Mouse (Mus musculus): ENCODE results near the gene Btbd35f19. TPM values are rescaled to one million over a fixed set of nuclear protein-coding genes. Genes with fewer than 3 reads are reported as not detected.
"Not testable (repeated sequence)": the region's sequence is repeated elsewhere in the genome, so short reads cannot be mapped to it uniquely, and the experiment has no call there.

Btbd35f19 gene
- polyA plus RNA-seq (2012; rRNA removed), result not detected in 2 replicates

- H3K36me3 ChIP-seq (ENCODE audit: control insufficient read depth, insufficient read depth, low read length); H3K27me3 ChIP-seq (replicated peaks; ENCODE audit: control insufficient read depth, insufficient read depth, low read length); H3K4me1 ChIP-seq (ENCODE audit: control insufficient read depth, insufficient read depth, low read length); H3K4me3 ChIP-seq (ENCODE audit: insufficient read depth, low read depth, low read length); DNase-seq; H3K27ac ChIP-seq (ENCODE audit: insufficient read depth, low read depth, low read length): not testable (repeated sequence)
- no CpG with 5 or more reads among the region's 4 CpGs for WGBS
These were observed at the start of gene Btbd35f19 for GRCm38 (mm10) chrX:31383818-31384217. Gene Btbd35f19, minus strand, starts transcription at chrX:31383918.

- H3K27ac ChIP-seq (ENCODE audit: insufficient read depth, low read depth, low read length); H3K27me3 ChIP-seq (replicated peaks; ENCODE audit: control insufficient read depth, insufficient read depth, low read length); H3K36me3 ChIP-seq (ENCODE audit: control insufficient read depth, insufficient read depth, low read length); DNase-seq; H3K4me3 ChIP-seq (ENCODE audit: insufficient read depth, low read depth, low read length); H3K4me1 ChIP-seq (ENCODE audit: control insufficient read depth, insufficient read depth, low read length): not testable (repeated sequence)
- 93% methylated on average over 2 of the region's 4 CpGs for WGBS
These were observed 41.8 kb downstream of the Btbd35f19 start for GRCm38 (mm10) chrX:31341924-31342323.

DNA sequence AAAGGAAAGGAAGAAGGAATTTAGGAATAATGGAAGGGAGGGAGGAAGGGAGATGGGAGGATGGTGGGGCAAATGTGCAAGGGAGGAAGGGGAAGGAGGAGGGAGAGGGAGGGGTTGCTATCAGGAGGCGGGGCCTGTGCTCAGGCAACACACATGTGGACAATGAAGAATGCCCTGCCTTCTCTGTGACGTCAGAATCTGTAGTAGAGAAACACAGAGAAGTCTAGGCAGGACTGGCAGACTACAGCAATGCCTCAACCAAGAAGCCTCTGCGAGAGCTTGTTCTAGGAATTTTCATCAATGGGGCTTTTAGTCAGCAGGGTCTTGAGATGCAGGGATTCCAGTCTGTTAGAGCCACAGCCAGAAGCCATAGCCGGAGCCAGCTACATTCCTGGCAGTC, 47.6 kb downstream of the Btbd35f19 start, which contains the start of gene Btbd35f26:
Gene Btbd35f26, plus strand, starts transcription at position 301 of the 400 bp plus-strand sequence.
- not testable (repeated sequence) for H3K4me3 ChIP-seq (ENCODE audit: insufficient read depth, low read depth, low read length); H3K4me1 ChIP-seq (ENCODE audit: control insufficient read depth, insufficient read depth, low read length); DNase-seq; H3K27me3 ChIP-seq (replicated peaks; ENCODE audit: control insufficient read depth, insufficient read depth, low read length); H3K27ac ChIP-seq (ENCODE audit: insufficient read depth, low read depth, low read length); H3K36me3 ChIP-seq (ENCODE audit: control insufficient read depth, insufficient read depth, low read length)
- no CpG with 5 or more reads among the region's 4 CpGs for WGBS

Other genes with a start within 250 kb of the Btbd35f19 start
- gene Spin2f, start 130.0 kb downstream of the Btbd35f19 start, polyA plus RNA-seq (2012; rRNA removed), result not detected in 2 replicates
- gene Btbd35f26, start 47.5 kb downstream of the Btbd35f19 start, polyA plus RNA-seq (2012; rRNA removed), result not detected in 2 replicates
- not detected in 2 replicates for gene Gm21883, start 190.4 kb upstream of the Btbd35f19 start, polyA plus RNA-seq (2012; rRNA removed)
- gene Spin2e, start 235.0 kb upstream of the Btbd35f19 start, polyA plus RNA-seq (2012; rRNA removed), result not detected in 2 replicates

Measured in kidney, adult 2 months (tissue).